Mouse (Mus musculus) kidney, embryonic 14.5 days (tissue): Measurements from ENCODE around the gene Rita1. TPM values are rescaled to one million over a fixed set of nuclear protein-coding genes. Genes with fewer than 3 reads are reported as not detected.
A peak's percentile ranks its signal among the peaks of the same experiment; 100 is the strongest.

ENCODE experiments used
- ATAC-seq: fragments of 200-750 bp; cut with Nextera tagmentation; 2 replicates; pipeline ENCODE4 v1.8.0; 2017; ENCODE audit warnings: moderate number of reproducible peaks, mild to moderate bottlenecking, moderate TSS enrichment, moderate library complexity; ENCODE audit not compliant: low FRiP score, low TSS enrichment
- H3K27ac ChIP-seq: fragments of 300-500 bp; sonication (generic); 2 replicates; pipeline ENCODE4 v1.5.1; 2014; ENCODE audit warnings: low read depth, mild to moderate bottlenecking, low read length, moderate library complexity, mixed read lengths
- H3K27me3 ChIP-seq: fragments of 300-500 bp; sonication (generic); 2 replicates; pipeline ENCODE4 v1.6.1; 2014; ENCODE audit warnings: mild to moderate bottlenecking, low read length; ENCODE audit not compliant: control insufficient read depth, insufficient read depth
- H3K36me3 ChIP-seq: fragments of 300-500 bp; sonication (generic); 2 replicates; pipeline ENCODE4 v1.6.1; 2014; ENCODE audit warnings: low read length, mixed read lengths; ENCODE audit not compliant: control insufficient read depth, insufficient read depth
- H3K4me1 ChIP-seq: fragments of 300-500 bp; sonication (generic); 2 replicates; pipeline ENCODE4 v1.6.1; 2014; ENCODE audit warnings: low read length, mixed read lengths; ENCODE audit not compliant: control insufficient read depth, insufficient read depth
- H3K4me2 ChIP-seq: fragments of 300-500 bp; sonication (generic); replicated peaks from 2 replicates; pipeline ENCODE4 v1.6.1; 2014; ENCODE audit warnings: low read depth, mild to moderate bottlenecking, low read length
- H3K4me3 ChIP-seq: fragments of 300-500 bp; sonication (generic); 2 replicates; pipeline ENCODE4 v1.5.1; 2014; ENCODE audit warnings: mild to moderate bottlenecking, low read length
- H3K9ac ChIP-seq: fragments of 300-500 bp; sonication (generic); 2 replicates; pipeline ENCODE4 v1.6.1; 2014; ENCODE audit warnings: low read depth, mild to moderate bottlenecking, low read length, moderate library complexity
- H3K9me3 ChIP-seq: fragments of 300-500 bp; sonication (generic); 2 replicates; pipeline ENCODE4 v1.6.1; 2016; ENCODE audit warnings: low read length; ENCODE audit not compliant: control insufficient read depth
- WGBS: fragments of 180-500 bp; shearing (Covaris S2); extraction: QIAGEN DNeasy Blood & Tissue Kit; methylation state at CpG from one replicate; pipeline ENCODE4 v1.1.7; 2014; 5-methylcytosine and 5-hydroxymethylcytosine counted together
- polyA plus RNA-seq: library from polyadenylated mRNA; unstranded; fragments of >200 nt; fragmentation: Nextera tagmentation; extraction: Ambion mirVana; gene quantifications from 2 replicates; pipeline ENCODE4 v1.2.1, GENCODE M21; 2014

The Rita1 gene
- 10.4 and 11.1 TPM in 2 replicates for polyA plus RNA-seq

DNA sequence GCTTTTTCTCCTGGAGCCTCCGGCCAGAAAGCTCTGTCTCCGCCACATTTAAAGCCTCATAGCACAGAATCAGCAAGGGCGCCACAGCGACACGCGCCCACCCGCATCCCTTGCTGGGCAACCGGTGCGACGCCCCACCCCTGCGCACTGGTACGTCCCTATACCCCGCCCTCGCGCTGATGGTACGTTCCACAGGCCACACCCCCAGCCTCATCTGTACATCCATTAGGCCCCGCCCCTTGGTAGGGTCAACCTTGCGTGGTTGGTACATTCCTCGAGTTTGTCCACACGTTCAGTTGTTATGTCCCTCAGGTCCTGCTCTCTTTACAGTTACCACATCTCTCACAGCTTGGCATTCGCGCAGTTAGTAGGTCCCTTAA is at the start of gene Rita1, which contains the start of gene Ddx54:
TSS of gene Rita1 (minus strand) at position 148 of the 380 bp plus-strand sequence.
TSS of gene Ddx54 (plus strand) at position 298 of the 380 bp plus-strand sequence.
- no peaks in the 10 kb centered on the region for H3K9me3 ChIP-seq
- ATAC-seq, result peak; percentile 86
- peaks cover 14% of the 10 kb centered on the region for H3K4me1 ChIP-seq
- no peaks in the 10 kb centered on the region for H3K27me3 ChIP-seq
- under 1% methylated on average over 22 of the region's 22 CpGs for WGBS
- H3K27ac ChIP-seq, result peak within 1 kb of the TSS; percentile 70
- H3K36me3 ChIP-seq, result peaks cover 5% of the 10 kb centered on the region; the same call in 1 of the 2 replicates
- H3K4me3 ChIP-seq, result peak within 1 kb of the TSS; percentile 68
- peak within 1 kb of the TSS; percentile 65 for H3K9ac ChIP-seq
- peak within 1 kb of the TSS; percentile 79 for H3K4me2 ChIP-seq

DNA sequence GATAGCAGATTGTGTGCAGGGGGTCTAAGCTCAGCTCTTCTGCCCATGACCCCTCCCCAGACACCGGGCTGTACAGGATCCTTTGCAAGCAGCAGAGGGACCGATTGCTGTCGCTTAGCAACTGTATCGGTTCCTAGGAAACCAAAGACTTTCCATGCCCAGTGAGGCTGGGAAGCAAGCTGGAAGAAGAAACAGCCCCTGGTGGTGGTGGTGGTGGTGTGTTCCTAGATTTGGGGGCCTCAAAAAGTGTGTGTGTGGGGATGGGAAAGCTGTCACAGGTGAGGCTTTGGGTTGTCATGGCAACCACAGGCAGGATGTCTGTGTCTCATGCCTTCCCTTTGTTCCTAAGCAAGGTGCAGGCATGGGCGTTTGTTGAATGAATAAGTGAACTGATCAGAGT is 48.4 kb upstream of the Rita1 start:
- H3K27me3 ChIP-seq, result no peaks in the 10 kb centered on the region
- H3K36me3 ChIP-seq, result no peaks in the 10 kb centered on the region
- H3K4me1 ChIP-seq, result no peaks in the 10 kb centered on the region
- no peak overlapping the region for H3K4me3 ChIP-seq
- H3K9me3 ChIP-seq, result no peaks in the 10 kb centered on the region
- H3K27ac ChIP-seq, result no peak overlapping the region
- H3K4me2 ChIP-seq, result no peak overlapping the region
- WGBS, result 57% methylated on average over 5 of the region's 5 CpGs
- no peak overlapping the region for H3K9ac ChIP-seq
- ATAC-seq, result no peak

DNA sequence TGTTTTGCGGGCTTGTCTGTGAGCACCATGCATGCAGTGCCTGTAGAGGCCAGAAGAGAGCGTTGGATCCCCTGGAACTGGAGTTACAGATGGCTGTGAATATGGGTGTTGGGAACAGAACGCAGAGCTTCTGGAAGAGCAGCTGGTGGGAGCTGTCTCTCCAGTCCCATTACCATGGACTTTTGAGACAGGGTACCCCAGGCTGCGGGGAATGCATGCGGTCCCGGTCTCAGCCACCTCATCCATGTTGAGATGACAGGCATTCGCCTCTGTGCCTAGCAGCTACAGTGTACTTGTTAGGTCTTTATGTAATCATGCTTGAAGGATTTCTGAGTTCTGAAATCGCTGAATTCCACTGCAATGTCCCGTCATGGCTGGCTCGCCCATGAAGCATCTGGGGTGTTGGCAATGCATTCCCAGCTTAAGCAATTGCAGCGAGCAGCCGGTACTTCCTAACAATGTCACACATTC is 43.9 kb upstream of the Rita1 start:
- no peaks in the 10 kb centered on the region for H3K9me3 ChIP-seq
- ATAC-seq, result no peak
- WGBS, result 86% methylated on average over 12 of the region's 12 CpGs
- no peaks in the 10 kb centered on the region for H3K27me3 ChIP-seq
- no peak overlapping the region for H3K27ac ChIP-seq
- no peaks in the 10 kb centered on the region for H3K36me3 ChIP-seq
- H3K4me1 ChIP-seq, result no peaks in the 10 kb centered on the region
- no peak overlapping the region for H3K4me2 ChIP-seq
- H3K9ac ChIP-seq, result no peak overlapping the region
- no peak overlapping the region for H3K4me3 ChIP-seq

DNA sequence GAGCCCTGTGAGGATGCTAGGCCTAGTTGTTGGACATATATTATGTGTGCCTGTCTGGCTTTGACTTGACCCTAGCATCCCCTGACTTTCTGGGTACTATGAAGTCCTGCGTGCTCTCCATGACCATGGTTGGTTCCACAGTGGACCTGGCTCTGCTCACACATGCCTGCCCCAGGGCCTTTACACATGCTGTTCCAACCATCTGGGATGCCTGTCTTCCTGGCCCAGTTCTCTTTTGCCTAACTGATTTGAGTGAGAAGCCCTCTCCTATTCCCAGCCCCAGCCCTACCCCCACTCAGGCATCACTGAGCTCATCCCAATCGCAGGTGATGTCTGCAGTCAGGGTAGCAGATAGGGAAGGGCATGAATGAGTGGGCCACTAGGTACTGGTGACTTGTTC is 41.5 kb upstream of the Rita1 start:
- 89% methylated on average over 2 of the region's 2 CpGs for WGBS
- ATAC-seq, result no peak
- no peak overlapping the region for H3K9ac ChIP-seq

DNA sequence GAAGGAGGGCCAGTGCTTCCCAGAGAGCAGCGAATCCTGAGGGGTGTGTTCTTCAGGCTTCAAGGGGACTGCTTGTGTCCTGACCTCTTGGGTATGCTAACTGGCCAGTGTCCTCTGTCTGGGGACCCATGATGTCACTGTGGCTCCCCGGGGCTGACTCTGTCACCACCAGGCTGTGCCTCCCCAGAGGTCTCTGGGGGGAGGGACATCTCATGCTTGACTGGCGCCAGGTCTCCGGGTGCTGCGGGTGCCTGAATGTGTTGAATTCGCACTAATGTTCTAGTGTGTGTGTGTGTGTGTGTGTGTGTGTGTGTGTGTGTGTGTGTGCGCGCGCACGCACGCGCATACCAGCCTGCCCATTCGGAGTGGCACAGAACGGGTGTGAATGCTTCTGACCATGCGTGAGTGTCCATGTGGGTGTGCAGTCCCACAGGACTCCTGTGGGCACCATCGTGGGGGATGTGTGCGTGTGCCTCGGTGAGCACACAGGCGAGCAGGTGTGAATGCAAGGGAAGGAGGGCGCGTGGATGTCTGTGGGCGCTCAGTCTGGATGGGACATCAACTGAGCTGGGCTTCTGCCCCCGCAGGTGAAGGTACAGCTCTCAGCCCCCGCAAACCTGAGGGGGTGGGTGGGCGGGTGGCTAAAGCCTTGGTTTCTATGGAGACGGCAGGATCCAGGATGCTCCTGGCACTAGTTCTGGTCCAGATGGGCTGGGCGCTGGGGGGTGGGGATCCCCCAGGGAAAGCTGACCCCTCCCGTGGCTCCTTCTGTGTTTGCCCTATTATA is 40.7 kb upstream of the Rita1 start:
- Histone ChIP-seq H3K4me1 (peaks cover 10% of the 10 kb centered on the region), H3K27me3 (peaks cover 21% of the 10 kb centered on the region), H3K4me2 (no peak overlapping the region), H3K9ac (no peak overlapping the region), H3K4me3 (no peak overlapping the region), H3K36me3 (no peaks in the 10 kb centered on the region), H3K9me3 (no peaks in the 10 kb centered on the region), H3K27ac (no peak overlapping the region)
- no peak for ATAC-seq
- WGBS, result 78% methylated on average over 28 of the region's 28 CpGs

More for the DNA sequence above, 41.5 kb upstream of the Rita1 start:
- Histone ChIP-seq H3K4me2 (no peak overlapping the region), H3K36me3 (no peaks in the 10 kb centered on the region), H3K4me1 (peaks cover 3% of the 10 kb centered on the region; the same call in 1 of the 2 replicates), H3K27ac (no peak overlapping the region), H3K4me3 (no peak overlapping the region), H3K9me3 (no peaks in the 10 kb centered on the region), H3K27me3 (peaks cover 15% of the 10 kb centered on the region)

DNA sequence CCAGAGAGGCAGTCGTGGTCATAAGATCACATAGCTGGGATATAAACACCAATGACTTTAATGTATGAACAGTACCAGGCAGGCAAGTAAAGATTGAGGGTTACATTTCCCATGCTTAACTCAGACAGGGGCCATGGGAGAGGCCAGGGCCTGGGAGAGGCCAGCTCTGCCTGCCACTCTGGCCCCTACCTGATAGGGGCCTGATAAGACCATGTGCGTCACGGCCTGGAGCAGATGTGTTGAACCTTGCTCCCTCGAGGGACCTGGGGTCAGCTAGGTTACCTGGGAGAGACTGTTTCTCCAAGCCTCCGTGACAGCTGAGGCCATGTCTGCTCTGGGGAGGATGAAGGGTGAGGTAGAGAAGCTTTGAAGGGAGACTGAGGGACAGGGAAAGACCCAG is 38.8 kb upstream of the Rita1 start:
- Histone ChIP-seq H3K9me3 (no peaks in the 10 kb centered on the region), H3K9ac (no peak overlapping the region), H3K36me3 (no peaks in the 10 kb centered on the region), H3K27ac (no peak overlapping the region), H3K4me1 (peaks cover 10% of the 10 kb centered on the region), H3K4me3 (no peak overlapping the region), H3K4me2 (no peak overlapping the region), H3K27me3 (peaks cover 28% of the 10 kb centered on the region)
- no peak for ATAC-seq
- 47% methylated on average over 5 of the region's 5 CpGs for WGBS

DNA sequence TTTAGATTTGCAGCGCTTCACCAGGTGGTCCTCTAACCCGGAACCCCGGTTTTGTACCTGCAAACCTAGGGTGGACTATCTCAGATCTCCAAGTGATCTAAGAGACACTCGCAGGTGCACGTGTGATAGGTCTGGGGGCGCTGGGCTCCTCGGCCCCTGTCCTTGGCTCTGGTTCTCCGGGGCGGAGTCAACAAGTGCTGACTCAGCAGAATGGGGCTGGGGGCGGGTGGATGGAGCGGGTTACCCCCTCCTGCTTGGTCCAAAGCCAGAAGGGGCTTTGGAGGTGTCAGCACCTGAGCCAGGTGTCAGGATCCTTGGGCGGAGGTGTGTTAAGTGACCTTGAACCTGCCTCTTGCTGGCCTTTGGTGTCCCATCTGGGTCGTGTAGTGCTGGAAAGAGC is 37.5 kb upstream of the Rita1 start:
- no peaks in the 10 kb centered on the region for H3K9me3 ChIP-seq
- peaks cover 28% of the 10 kb centered on the region for H3K27me3 ChIP-seq
- H3K4me3 ChIP-seq, result no peak overlapping the region
- no peak overlapping the region for H3K27ac ChIP-seq
- no peak for ATAC-seq
- no peak overlapping the region; the same call in 1 of the 2 replicates for H3K4me2 ChIP-seq
- H3K9ac ChIP-seq, result no peak overlapping the region
- 24% methylated on average over 13 of the region's 13 CpGs for WGBS
- peaks cover 10% of the 10 kb centered on the region for H3K4me1 ChIP-seq
- H3K36me3 ChIP-seq, result no peaks in the 10 kb centered on the region

DNA sequence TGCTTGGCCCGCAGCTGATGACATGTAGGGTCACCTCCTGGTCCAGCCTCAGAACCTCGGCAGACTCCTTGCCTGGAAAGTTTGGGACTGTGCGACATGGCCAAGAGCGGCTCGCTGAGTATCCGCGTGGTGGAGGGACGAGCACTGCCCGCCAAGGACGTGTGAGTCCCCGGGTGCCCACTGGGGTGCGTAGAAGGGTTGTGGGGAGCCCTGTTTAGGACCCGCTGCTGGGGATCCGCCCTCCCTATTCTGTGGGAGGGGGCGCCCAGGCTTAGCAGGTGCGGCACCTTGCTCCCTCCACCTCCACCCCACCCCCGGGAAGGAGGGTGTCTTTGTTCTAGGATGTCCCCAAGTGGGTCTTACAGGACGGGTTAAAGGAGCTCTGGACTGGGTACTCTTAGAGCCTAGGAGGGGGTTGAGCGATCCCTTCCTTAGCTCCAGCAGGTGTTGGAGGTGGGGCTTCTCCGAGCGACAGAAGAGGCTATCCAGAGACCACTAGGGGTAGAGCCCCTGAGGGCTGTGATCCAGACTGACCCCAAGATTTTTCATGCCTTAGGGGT is 37.1 kb upstream of the Rita1 start:
- no peaks in the 10 kb centered on the region for H3K9me3 ChIP-seq
- H3K27me3 ChIP-seq, result peaks cover 28% of the 10 kb centered on the region
- peak overlapping the region; percentile 28 for H3K4me3 ChIP-seq
- peak; percentile 41 for ATAC-seq
- H3K4me1 ChIP-seq, result peaks cover 10% of the 10 kb centered on the region
- peak overlapping the region; percentile 42 for H3K4me2 ChIP-seq
- no peaks in the 10 kb centered on the region for H3K36me3 ChIP-seq
- 3% methylated on average over 21 of the region's 21 CpGs for WGBS
- no peak overlapping the region for H3K27ac ChIP-seq
- H3K9ac ChIP-seq, result peak overlapping the region; percentile 31; the same call in 1 of the 2 replicates
